Mouse (Mus musculus): Measurements from ENCODE around the gene Ago3.

DNA sequence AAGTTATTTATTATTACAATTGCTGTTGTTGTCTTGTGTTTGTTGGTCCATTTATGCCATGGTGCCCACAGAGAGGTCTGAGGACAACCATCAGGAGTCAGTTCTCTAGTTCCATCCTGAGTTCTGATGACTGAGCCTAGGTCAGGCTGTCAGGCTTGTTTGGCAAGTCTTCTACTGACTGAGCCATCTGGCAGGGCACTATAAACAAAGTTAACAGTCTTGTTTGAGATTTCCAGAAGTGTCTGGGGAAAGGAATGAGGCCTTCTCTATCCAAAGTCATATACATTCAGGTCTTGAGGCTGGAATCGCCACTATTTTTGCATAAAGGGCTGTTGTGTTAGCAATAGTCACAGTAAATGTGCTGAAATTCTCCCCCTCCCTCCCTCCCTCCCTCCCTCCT, 97.6 kb downstream of the Ago3 start:
- TF ChIP-seq CTCF (IDR thresholded peaks at IDR 0.05; ENCODE audit: low read depth, low read length) (no peak), POLR2A (IDR thresholded peaks at IDR 0.05; ENCODE audit: extremely low read depth, insufficient read depth, low read length) (no peak)
